Mouse (Mus musculus) kidney, postnatal 14 days (tissue): ENCODE results near the gene Olfr1360.

Source experiments
- DNase-seq: peaks from one replicate; pipeline ENCODE4 v3.0.0; 2022; ENCODE audit warnings: mixed read lengths

The Olfr1360 gene

GRCm38 (mm10) chr13:21642418-21642817 lies 34.8 kb downstream of the Olfr1360 start, which contains the start of gene Olfr11:
Gene Olfr11 (minus strand): TSS chr13:21642518.
- no peak for DNase-seq
